Mouse (Mus musculus) neural tube, embryonic 10.5 days (tissue): ENCODE measurements at regions not wholly inside any gene's neighbourhood (a gene's known extent, or its start where the extent isn't known, plus 50 kb on each side); places are given as distances from the start of the nearest gene placed in this dataset.
A peak's percentile ranks its signal among the peaks of the same experiment; 100 is the strongest.

ENCODE experiments used
- DNase-seq: peaks from one replicate; pipeline ENCODE4 v3.0.0-alpha.2; 2017; ENCODE audit warnings: low spot score; ENCODE audit errors: extremely low spot score

DNA sequence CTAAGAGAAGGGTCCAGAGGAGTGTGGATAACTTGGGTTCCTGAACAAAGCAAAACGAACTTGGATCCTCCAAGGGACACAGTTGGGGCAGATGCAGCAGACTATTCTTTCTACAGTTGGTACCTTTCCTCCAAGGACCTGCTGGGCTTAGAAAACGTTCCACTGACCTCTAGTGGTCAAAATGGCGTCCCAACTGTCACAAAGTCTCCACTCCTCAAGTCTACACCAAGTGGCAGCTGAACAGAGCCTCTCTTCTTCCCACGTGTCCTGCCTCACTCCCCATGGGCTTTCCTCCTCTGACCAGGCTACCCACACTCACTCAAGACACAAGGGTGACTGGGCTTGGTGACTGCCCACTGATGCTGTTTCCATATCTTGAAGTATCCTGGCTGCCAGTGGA, 67.1 kb upstream of the Parp11 start:
- peak; percentile 45 for DNase-seq

DNA sequence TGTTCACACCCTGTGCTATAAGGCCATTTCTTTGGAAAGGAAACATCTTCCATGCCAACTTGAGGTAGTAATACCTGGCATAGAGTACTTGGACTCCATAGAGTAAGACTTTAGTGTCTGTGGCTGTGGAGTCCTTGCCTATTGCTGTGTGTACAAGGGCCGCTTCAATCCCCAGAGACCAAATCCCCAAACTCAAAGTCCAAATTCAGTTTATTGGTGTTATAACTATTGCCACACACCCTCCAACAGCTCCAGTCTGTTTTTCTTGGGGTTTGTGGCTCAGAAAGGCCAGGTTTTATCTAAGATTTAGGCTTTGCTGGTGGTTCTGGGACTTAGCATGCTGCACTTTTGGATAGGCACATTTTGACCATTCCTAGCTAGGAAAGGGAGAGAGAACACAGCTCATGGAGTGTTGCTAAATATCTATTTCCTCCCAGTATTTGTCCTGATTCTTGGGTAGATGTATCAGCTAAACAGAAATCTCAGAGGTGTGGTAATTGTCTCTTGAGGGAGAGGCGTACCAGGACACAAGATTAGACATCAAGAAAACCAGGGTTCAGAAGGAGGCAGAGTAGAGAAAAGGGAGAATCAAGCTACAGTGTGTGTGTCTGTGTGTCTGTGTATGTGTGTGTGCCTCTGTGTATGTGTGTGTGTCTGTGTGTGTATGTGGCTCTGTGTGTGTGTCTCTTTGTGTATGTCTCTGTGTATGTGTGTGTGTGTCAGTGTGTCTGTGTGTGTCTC, 65.3 kb upstream of the Parp11 start:
- DNase-seq = no peak

- no peak for DNase-seq
These were observed 55.2 kb upstream of the Parp11 start for GRCm38 (mm10) chr6:127391258-127392011.

DNA sequence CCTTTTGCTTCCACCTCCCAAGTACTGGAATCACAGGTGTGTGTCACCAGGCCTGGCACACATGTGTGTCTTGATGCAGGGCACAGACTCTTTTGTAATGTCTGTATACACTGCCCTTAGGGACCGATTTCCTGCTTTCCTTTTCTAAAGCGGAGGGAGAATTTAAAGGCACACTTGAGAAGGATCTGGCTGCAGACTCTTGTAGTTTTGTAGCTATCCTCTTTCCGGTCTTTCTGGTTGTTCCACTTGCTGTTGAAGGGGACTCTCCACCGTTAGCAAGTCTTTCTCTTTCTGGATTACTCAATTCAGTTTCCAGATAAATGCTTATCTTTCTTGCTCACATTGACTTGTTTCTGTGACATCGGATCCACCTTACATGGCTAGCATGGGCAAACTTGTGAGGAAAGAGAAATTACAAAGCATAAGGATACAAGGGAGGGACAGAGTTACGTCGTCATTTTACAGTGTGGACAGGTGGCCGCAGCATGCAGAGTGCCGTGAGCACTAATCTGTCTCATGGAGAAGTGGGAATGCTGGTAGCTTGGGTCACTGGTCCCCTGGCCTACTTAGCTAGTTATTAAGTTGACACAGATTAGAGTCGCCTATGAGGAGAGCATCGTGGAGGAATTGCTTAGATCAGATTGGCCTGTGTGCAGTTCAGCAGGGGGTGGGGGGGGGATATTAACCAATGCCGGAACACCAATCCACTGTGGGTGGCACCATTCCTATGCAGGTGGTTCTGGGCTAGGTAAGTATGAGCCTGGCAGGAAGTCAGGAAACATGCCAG, 54.4 kb upstream of the Parp11 start:
- DNase-seq = no peak

- DNase-seq = no peak
These were observed 53.9 kb upstream of the Parp11 start for GRCm38 (mm10) chr6:127392799-127393172.

DNA sequence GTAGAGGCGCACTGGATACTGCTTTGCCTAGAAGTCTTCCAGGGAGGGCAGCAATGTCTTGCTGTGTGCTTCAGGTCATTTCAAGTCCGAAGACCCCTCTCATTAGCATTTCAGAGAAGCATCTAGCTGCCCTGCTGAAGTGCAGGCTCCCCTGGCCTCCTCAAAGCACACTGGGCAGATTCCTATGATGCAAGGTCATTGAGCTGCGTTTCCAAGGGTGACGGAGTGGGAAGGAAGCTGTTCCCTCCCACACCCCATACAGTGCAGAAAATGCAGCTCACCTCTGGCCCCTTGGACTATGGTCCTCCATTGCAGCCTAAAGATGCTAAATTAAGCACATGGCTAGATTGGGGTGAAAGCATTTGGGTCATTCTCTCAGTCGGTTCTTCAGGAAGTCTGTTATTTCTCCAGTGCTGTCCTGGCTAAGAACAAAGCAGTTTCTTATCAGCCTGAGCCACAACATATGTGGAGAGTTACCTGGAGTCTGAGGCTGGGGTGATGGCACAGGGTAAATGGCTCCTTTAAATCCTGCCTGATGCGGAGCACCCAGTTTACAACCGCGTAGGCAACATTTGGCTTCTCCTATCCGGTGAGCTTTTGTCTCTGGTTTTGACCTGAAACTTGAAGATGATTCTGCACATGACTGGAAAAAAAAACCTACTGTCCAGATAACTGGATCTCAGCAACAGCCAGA, 52.6 kb upstream of the Parp11 start:
- peak; percentile 46 for DNase-seq
